Mouse (Mus musculus): ENCODE results near the gene Hacd1. TPM values are rescaled to one million over a fixed set of nuclear protein-coding genes. Genes with fewer than 3 reads are reported as not detected.
"Not testable (repeated sequence)": the region's sequence is repeated elsewhere in the genome, so short reads cannot be mapped to it uniquely, and the experiment has no call there.

The Hacd1 gene
- polyA plus RNA-seq (2016; fragmentation: Nextera tagmentation; extraction: Ambion mirVana), result 52.5 and 53.9 TPM in 2 replicates

DNA sequence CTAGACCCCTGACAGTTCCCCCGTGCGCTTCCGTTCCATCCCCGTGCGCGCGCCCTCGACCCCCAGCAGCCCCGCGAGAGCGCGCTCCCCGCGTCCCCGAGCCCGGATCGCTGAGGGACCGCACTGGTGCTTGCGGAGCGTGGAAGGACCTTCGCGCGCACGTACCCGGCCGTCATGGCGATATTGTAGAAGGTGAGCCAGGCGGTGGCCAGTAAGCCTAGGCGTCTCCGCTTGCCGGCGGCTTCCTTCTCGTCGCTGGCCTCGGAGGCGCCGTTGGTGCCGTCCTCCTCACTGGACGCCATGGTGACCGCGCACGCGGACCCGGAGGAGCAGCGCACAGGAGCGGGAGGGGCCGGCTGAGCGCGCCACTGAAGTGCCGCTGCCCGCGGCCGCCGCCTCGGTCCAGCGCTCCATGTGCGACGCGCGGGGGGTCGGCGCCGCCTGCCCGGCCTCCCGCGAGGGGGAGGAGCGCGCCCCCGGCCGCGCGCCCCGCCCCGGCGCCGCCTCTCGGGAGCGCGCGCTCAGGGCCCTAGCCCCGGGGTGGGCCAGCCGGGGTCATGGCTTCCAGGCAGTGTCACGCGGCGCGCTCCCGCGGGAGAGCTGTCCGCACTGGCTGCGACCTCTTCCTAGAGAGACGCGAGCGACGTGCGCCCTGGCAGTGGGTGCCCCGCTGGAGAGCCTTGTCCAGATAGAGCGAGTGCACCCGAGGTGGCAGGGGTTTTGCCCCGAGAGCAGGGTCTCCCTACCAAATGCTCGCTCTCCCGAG, at the start of gene Hacd1:
Gene Hacd1 (minus strand): TSS at position 570 of the 766 bp plus-strand sequence.
- no peaks in the 10 kb centered on the region; the same call in 1 of the 2 replicates for H3K9me3 ChIP-seq

DNA sequence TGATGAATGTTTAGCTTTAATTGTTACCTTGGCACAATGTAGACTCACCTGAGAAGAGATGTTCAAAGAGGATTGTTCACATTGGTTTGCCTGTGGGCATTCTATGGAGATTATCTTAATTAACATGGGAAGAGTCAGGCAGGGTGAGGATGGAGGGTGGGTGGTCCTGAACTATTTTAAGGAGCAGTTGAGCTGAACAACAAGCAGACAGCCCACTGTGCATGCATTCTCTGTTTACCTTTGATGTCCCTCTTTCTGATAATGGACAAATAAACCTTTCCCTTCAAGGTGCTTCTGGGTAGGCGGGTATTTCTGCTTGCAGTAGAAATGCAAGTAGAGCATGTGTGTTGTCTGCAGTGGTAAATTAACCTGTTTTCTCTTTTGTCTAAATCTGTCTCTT, 48.0 kb upstream of the Hacd1 start:
- whole genome bisulfite sequencing, result 92% methylated on average over 1 of the region's 1 CpGs
- Histone ChIP-seq H3K36me3 (peaks cover 32% of the 10 kb centered on the region), H3K9me3 (no peaks in the 10 kb centered on the region), H3K27ac (no peak overlapping the region), H3K4me3 (no peak overlapping the region), H3K4me1 (replicated peaks) (no peaks in the 10 kb centered on the region), H3K27me3 (ENCODE audit: insufficient read depth, poor library complexity, severe bottlenecking) (no peaks in the 10 kb centered on the region)
- DNase-seq (ENCODE audit: low spot score), result no peak

More for the DNA sequence above, at the start of gene Hacd1:
- Histone ChIP-seq H3K4me1 (replicated peaks) (peaks cover 23% of the 10 kb centered on the region), H3K36me3 (no peaks in the 10 kb centered on the region), H3K27ac (peak within 1 kb of the TSS; percentile 94), H3K4me3 (peak within 1 kb of the TSS; percentile 75), H3K27me3 (ENCODE audit: insufficient read depth, poor library complexity, severe bottlenecking) (no peaks in the 10 kb centered on the region)
- DNase-seq (ENCODE audit: low spot score), result peak; percentile 80
- WGBS, result under 1% methylated on average over 101 of the region's 101 CpGs

DNA sequence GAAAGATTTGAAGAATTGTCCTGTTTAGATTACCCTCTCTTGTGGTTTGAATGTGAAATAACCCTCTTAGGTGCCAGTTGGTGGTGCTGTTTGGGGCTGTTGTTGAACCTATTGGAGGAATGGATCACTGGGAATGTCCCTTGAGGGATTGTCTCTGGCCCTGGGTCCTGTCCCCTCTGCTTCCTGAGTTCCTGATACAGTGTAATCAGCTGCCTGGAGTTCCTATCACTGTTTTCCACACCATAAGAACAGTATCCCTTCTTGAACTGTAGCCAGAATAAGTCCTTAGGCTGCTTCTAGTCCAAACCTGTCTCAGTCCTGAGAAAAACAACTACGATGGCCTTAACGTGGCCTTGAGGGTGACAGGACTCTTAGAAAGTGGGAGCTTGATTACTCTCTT, 46.7 kb upstream of the Hacd1 start:
- Histone ChIP-seq H3K4me1 (replicated peaks) (no peaks in the 10 kb centered on the region), H3K9me3 (0 out of 2 replicates have a peak, but pooled peaks cover 3% of the 10 kb centered on the region), H3K27me3 (ENCODE audit: insufficient read depth, poor library complexity, severe bottlenecking) (no peaks in the 10 kb centered on the region), H3K36me3 (peaks cover 28% of the 10 kb centered on the region), H3K27ac (no peak overlapping the region), H3K4me3 (no peak overlapping the region)
- WGBS, result 92% methylated on average over 2 of the region's 2 CpGs
- no peak for DNase-seq (ENCODE audit: low spot score)

DNA sequence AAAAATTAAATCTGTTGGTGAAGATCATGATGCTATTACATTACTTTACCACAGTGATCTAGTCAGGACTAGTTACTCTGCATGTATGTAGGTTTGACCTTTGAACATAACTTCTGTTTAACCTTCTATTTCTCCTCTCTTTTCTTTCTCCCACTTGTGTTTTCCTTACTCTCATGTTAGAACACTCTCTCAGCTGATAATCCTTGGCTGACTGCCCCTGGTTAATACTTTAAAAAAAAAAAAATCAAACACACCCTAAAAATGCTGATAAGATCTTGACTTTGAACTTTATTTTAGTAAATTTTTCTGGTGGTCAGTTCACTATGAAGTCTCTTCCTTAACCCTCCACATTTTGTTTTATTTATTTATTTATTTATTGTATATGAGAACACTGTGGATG, 44.6 kb upstream of the Hacd1 start:
- no peak overlapping the region for H3K4me3 ChIP-seq

DNA sequence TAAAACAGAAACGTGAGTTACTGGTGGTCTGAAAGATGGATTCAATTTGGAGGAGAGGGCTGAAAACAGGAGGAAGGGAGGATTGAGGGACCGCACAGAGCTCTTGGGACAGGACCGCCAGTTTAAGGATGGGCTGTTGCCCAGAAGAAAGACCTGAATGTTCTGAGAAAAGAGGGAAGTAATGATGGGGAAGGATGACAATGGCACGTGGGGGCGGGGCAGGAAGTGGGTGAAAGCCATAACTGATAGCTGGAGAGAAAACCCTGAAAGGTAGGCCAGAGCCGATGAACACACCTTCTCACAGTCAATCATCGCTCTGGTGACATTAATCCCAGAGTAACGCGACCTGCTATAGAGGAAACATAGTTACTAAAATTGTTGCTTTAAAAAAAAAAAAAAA, 22.6 kb upstream of the Hacd1 start:
- not testable (repeated sequence) for H3K36me3 ChIP-seq; H3K4me3 ChIP-seq; H3K9me3 ChIP-seq; DNase-seq (ENCODE audit: low spot score); H3K27me3 ChIP-seq (ENCODE audit: insufficient read depth, poor library complexity, severe bottlenecking); H3K27ac ChIP-seq
- H3K4me1 ChIP-seq (replicated peaks), result peaks cover 17% of the 10 kb centered on the region
- 91% methylated on average over 9 of the region's 9 CpGs for WGBS

More for the DNA sequence above, 44.6 kb upstream of the Hacd1 start:
- Histone ChIP-seq H3K27ac (no peak overlapping the region), H3K36me3 (peaks cover 39% of the 10 kb centered on the region), H3K4me1 (replicated peaks) (no peaks in the 10 kb centered on the region), H3K27me3 (ENCODE audit: insufficient read depth, poor library complexity, severe bottlenecking) (no peaks in the 10 kb centered on the region), H3K9me3 (peaks cover 14% of the 10 kb centered on the region)
- DNase-seq (ENCODE audit: low spot score), result no peak

DNA sequence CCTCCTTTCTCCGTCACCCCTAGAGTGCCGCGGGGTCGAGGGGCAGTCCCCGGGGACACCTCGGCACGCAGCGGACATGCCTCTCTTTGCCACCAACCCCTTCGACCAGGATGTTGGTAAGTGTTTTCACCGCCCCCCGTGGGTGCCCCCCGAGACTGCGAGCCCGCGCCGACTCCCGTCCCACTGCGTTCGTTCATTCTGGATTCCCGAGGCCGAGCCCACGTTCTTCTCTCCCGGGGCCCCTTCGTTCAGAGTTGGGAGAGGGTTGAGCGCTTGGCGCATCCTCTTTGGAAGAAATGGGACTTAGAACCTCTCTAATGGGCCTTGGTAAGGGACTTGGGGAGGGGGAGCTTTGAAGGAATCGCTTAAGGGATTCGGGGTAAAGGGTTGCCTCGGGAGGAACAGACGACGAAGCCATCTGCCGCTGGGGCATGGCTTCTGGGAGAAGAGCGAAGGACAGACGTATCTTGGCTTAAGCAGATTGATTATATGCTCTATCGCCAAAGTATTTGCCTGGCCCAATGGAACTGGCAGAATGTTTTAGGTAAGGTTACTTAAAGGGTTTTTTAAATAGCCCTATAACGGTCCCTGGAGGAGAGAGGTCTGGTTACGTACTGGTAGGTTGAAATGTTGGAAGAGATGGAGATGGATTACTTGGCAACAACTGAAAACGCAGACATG, 18.4 kb upstream of the Hacd1 start:
- no peak for DNase-seq (ENCODE audit: low spot score)
- no peaks in the 10 kb centered on the region for H3K36me3 ChIP-seq
- peaks cover 24% of the 10 kb centered on the region for H3K4me1 ChIP-seq (replicated peaks)
- no peaks in the 10 kb centered on the region for H3K27me3 ChIP-seq (ENCODE audit: insufficient read depth, poor library complexity, severe bottlenecking)
- H3K9me3 ChIP-seq, result no peaks in the 10 kb centered on the region
- H3K4me3 ChIP-seq, result peak overlapping the region; percentile 87
- WGBS, result under 1% methylated on average over 38 of the region's 38 CpGs
- peak overlapping the region; percentile 100 for H3K27ac ChIP-seq

DNA sequence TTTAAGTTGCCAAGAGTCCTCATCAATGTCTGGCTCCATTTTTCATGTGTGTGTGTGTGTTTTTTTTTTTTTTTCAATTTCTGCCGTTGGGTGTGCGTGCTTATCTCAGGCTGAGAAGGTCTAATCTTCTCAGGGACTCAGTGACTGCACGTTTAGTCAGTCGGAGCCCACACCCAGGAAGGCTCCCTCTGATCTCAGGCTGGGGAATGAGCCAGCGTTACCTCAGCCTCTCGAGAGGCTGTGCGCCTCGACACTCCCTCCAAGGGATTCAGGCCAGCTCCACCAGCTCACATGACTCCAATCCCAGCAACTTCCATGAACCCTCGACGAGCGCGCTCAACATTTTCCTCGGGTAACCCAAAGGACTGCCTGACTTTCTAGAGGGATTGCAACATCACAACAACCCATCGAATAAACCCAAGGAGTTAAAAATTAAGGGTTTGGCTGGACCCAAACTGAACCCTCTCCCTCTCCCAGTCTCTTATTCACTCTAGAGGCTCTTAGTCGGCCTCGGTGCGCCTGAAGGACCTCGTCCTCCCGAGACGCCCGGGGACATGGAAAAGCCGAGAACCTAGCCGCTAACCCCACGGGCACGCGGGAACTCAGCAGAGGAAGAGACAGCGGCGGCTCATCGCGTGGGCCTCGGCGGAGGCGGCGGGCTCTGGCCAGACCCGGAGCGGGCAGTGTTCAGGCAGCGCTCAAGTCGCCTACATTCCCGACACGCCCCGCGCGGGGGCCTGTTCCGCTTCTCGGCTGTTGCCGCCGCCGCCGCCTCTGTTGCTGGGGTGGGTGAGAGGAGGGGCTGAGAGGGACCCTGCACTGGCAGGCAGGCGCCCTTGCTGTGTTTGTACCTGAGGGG, 17.7 kb upstream of the Hacd1 start, which contains the start of gene Stam:
Gene Stam (plus strand): TSS at position 737 of the 859 bp plus-strand sequence.
- under 1% methylated on average over 50 of the region's 50 CpGs for WGBS
- peak within 1 kb of the TSS; percentile 87 for H3K4me3 ChIP-seq
- peak within 1 kb of the TSS; percentile 100 for H3K27ac ChIP-seq
- no peaks in the 10 kb centered on the region for H3K9me3 ChIP-seq
- peaks cover 24% of the 10 kb centered on the region for H3K4me1 ChIP-seq (replicated peaks)
- peak; percentile 92 for DNase-seq (ENCODE audit: low spot score)
- no peaks in the 10 kb centered on the region for H3K27me3 ChIP-seq (ENCODE audit: insufficient read depth, poor library complexity, severe bottlenecking)
- no peaks in the 10 kb centered on the region for H3K36me3 ChIP-seq

DNA sequence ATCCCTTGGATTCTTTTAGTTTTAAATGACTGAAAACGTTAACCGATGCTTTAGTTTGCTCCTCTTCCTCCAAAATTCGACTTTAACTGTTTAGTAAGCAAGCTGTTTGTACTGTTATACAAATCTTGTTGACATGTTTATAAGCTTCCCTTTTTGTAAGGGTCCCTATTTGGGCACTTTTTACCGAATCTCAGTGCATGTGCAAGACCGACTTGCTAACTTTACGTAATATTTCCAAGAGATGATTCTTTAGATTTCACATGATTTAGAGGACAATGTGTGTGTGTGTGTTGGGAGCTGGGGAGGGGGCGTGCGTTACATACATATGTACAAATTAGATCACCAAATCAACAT, 17.1 kb upstream of the Hacd1 start:
- no peak for DNase-seq (ENCODE audit: low spot score)
- peaks cover 24% of the 10 kb centered on the region for H3K4me1 ChIP-seq (replicated peaks)
- H3K9me3 ChIP-seq, result no peaks in the 10 kb centered on the region
- peak overlapping the region; percentile 100 for H3K27ac ChIP-seq
- peak overlapping the region; percentile 87 for H3K4me3 ChIP-seq
- 27% methylated on average over 8 of the region's 8 CpGs for WGBS
- no peaks in the 10 kb centered on the region for H3K27me3 ChIP-seq (ENCODE audit: insufficient read depth, poor library complexity, severe bottlenecking)
- no peaks in the 10 kb centered on the region for H3K36me3 ChIP-seq

DNA sequence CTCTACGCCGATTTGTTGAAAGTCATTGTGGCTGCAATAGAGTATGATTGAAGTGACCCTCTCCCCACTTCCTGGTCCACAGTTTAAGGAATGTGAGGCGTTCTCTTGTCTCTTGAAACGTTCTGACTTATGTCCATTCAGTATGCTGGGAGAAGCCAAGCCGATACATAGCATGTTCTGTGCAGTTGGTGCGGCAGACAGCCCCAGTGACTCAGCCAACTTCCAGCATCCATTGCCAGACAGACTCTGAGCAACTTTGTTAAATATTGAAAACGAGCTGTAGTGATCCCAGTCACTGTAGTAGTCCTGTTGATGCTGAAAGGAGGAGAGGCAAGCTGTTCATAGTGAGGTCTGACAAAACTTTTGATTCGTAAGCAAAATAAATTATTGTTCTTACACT, 14.5 kb upstream of the Hacd1 start:
- Histone ChIP-seq H3K4me1 (replicated peaks) (peaks cover 14% of the 10 kb centered on the region), H3K4me3 (no peak overlapping the region), H3K27ac (no peak overlapping the region), H3K27me3 (ENCODE audit: insufficient read depth, poor library complexity, severe bottlenecking) (no peaks in the 10 kb centered on the region), H3K36me3 (no peaks in the 10 kb centered on the region), H3K9me3 (no peaks in the 10 kb centered on the region)
- no peak for DNase-seq (ENCODE audit: low spot score)
- WGBS, result 83% methylated on average over 8 of the region's 8 CpGs

DNA sequence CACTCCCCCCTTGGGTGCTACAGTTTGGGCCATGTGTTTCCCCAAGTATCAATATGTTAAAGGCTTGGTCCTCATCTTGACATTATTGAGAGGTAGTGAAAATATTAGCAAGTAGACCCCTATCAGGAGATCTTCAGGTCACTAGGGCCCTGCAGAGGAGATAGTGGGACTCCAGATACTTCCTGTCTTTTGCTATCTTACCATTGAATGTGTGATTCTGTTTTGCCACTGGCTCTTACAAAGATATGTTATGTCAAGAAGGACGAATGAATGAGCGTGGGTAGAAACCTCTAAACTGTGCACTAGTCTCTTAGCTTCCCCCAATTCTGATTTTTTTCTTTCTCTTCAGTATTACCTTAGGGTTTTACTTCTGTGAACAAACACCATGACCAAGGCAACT, 13.1 kb upstream of the Hacd1 start:
- Histone ChIP-seq H3K27ac (no peak overlapping the region), H3K4me3 (no peak overlapping the region), H3K4me1 (replicated peaks) (peaks cover 8% of the 10 kb centered on the region; the same call in 1 of the 2 replicates), H3K27me3 (ENCODE audit: insufficient read depth, poor library complexity, severe bottlenecking) (no peaks in the 10 kb centered on the region), H3K36me3 (no peaks in the 10 kb centered on the region), H3K9me3 (no peaks in the 10 kb centered on the region)
- WGBS, result 84% methylated on average over 2 of the region's 2 CpGs
- no peak for DNase-seq (ENCODE audit: low spot score)

DNA sequence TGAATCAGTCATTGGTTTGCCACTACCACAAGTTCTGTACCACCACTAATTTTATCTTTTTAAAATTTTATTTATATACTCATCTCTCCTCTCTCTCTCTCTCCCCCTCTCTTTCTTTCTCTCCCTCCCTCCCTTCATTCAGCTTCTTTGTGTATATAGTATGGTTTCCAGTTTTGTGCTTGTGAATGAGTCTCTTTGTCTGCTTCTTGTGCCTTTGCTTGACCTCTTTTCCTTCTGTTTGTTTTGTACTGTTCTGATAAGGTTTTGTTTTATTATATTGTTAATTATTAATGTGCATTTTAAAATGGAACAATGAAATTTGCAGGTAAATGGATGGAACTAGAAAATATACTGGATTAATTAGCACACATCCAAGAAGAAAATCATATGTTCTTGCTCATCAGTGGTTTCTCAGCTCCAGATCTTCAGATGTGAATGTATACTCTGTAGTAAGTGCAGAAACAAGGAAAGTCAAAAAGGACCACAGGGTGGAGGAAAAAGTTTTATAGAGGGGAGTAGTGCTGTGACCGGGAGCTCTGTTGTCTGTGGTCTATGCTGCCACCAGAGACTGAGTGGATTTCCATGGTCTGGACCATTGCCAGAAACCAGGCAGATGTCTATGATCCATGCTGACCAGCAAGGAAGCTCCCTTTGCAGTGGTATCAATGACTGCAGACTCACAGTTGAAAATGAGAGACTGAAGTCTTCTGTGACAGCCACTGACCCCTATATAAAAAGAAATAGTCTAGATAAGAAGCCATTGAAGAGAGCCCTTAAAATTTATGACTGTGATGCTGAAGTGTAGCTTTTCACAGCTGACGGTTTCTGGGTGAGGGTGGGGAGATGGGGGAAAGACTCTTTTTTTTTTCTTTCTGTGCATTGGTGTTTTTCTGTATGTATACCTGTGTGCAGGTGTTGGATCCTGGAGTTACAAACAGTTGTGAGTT, 10.0 kb upstream of the Hacd1 start:
- no peaks in the 10 kb centered on the region for H3K27me3 ChIP-seq (ENCODE audit: insufficient read depth, poor library complexity, severe bottlenecking)
- DNase-seq (ENCODE audit: low spot score), result no peak
- H3K4me3 ChIP-seq, result no peak overlapping the region
- H3K9me3 ChIP-seq, result no peaks in the 10 kb centered on the region
- H3K27ac ChIP-seq, result no peak overlapping the region
- WGBS, result 83% methylated on average over 2 of the region's 2 CpGs
- H3K4me1 ChIP-seq (replicated peaks), result no peaks in the 10 kb centered on the region
- no peaks in the 10 kb centered on the region for H3K36me3 ChIP-seq

DNA sequence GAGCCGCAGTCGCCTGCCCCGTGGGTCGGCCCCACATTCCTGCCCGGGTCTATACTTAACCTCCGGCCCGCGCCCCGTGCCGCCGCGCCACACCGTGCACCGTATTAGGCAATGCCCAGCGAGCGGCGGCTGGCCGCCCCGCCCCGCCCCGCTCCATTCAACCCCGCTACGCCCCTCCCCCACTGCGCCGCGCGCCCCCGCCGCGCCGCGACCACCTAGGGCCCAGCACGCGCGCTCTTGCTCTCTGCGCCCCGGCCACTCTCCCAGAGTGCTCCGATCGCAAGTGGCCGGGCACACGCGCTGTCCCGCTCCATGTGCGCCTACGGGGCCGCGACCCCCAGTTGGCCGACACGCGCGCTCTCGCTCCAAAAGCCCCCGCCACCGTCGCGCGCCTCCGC, 768 bp downstream of the Hacd1 start:
- H3K4me1 ChIP-seq (replicated peaks), result peaks cover 23% of the 10 kb centered on the region
- peak; percentile 89 for DNase-seq (ENCODE audit: low spot score)
- WGBS, result under 1% methylated on average over 58 of the region's 58 CpGs
- peak overlapping the region; percentile 75 for H3K4me3 ChIP-seq
- H3K27ac ChIP-seq, result peak overlapping the region; percentile 94
- no peaks in the 10 kb centered on the region for H3K27me3 ChIP-seq (ENCODE audit: insufficient read depth, poor library complexity, severe bottlenecking)
- H3K9me3 ChIP-seq, result no peaks in the 10 kb centered on the region; the same call in 1 of the 2 replicates
- H3K36me3 ChIP-seq, result no peaks in the 10 kb centered on the region

Measured in hindbrain, embryonic 10.5 days (tissue).